In genomic region chr2:167139801-167140269, GRCm38 (mm10) we compare ENCODE assay signal across 13 mouse cellular contexts. TPM values are rescaled to one million over a fixed set of nuclear protein-coding genes. Genes with fewer than 3 reads are reported as not detected.
DNase-seq lines count a peak whose midpoint lies in the region; ATAC-seq and TF ChIP-seq lines count a peak whose summit lies in the region.
"Had no signal": no experiment of that assay in that cellular context is flagged by ENCODE, and none has a peak within 500 bp of the region (broad histone marks: within the 10 kb centered on the region; RNA-seq: fewer than 3 reads in every experiment).

No protein-coding gene starts in this region.

- H3K9me3 ChIP-seq in midbrain, embryonic 16.5 days (replicated peaks; ENCODE audit: control insufficient read depth, low read length, poor library complexity, severe bottlenecking), result no peaks in the 10 kb centered on the region
- H3K9me3 ChIP-seq: embryonic facial prominence, embryonic 12.5 days; forebrain, embryonic 15.5 days; heart, embryonic 13.5 days; midbrain, embryonic 12.5 days had no signal

- WGBS in midbrain, embryonic 16.5 days, result 72% methylated on average over 13 of the region's 13 CpGs

- intact Hi-C loops in left cerebral cortex, postnatal 4 days (cut with DNase I), result loop anchor here (5.0 kb wide), 1 partner anchor 42 kb away; no protein-coding TSS in a partner anchor
- intact Hi-C loops in left cerebral cortex, adult 2 months (cut with DNase I), result loop anchor here (5.0 kb wide), 1 partner anchor 47 kb away; no protein-coding TSS in a partner anchor

- H3K27me3 ChIP-seq in midbrain, embryonic 16.5 days (ENCODE audit: control insufficient read depth, insufficient read depth, low read depth, low read length), result no peaks in the 10 kb centered on the region
- H3K27me3 ChIP-seq: embryonic facial prominence, embryonic 12.5 days; forebrain, embryonic 15.5 days; midbrain, embryonic 12.5 days had no signal

- H3K27ac ChIP-seq in left cerebral cortex, adult 2 months, result peak overlapping the region; percentile 93
- no peak overlapping the region for H3K27ac ChIP-seq in midbrain, embryonic 16.5 days (ENCODE audit: low read length)
- H3K27ac ChIP-seq: embryonic facial prominence, embryonic 12.5 days; forebrain, embryonic 15.5 days; heart, embryonic 13.5 days; midbrain, embryonic 12.5 days had no signal

- DNase-seq in left cerebral cortex, adult 11 months (ENCODE audit: low spot score), result peak; percentile 54
- DNase-seq in left cerebral cortex, postnatal 4 days, result no peak
- peak; percentile 27 for DNase-seq in T-cell, adult 2 months (ENCODE audit: low spot score)
- peak; percentile 60 to 62 for DNase-seq in left cerebral cortex, adult 2 months (ENCODE audit: extremely low spot score in 1 of 2, low spot score in 2 of 2)
- peak; percentile 14 to 17 for DNase-seq in thymus, postnatal 10 days (ENCODE audit: low spot score in 2 of 2)
- DNase-seq in kidney, postnatal 10 days, result no peak
- DNase-seq: cerebellum, adult 11 months; lung, adult 18-20 months had no signal

- no peak for TF ChIP-seq CTCF in left cerebral cortex, adult 2 months (IDR thresholded peaks at IDR 0.05)

- ATAC-seq in midbrain, embryonic 16.5 days, result no peak
- ATAC-seq: forebrain, embryonic 15.5 days had no signal

- H3K36me3 ChIP-seq in midbrain, embryonic 16.5 days (ENCODE audit: control insufficient read depth, insufficient read depth, low read length), result no peaks in the 10 kb centered on the region
- H3K36me3 ChIP-seq: embryonic facial prominence, embryonic 12.5 days; forebrain, embryonic 15.5 days; heart, embryonic 13.5 days; midbrain, embryonic 12.5 days had no signal

- H3K4me3 ChIP-seq in left cerebral cortex, adult 2 months, result no peak overlapping the region
- no peak overlapping the region for H3K4me3 ChIP-seq in midbrain, embryonic 16.5 days (ENCODE audit: low read depth, low read length)
- H3K4me3 ChIP-seq: embryonic facial prominence, embryonic 12.5 days; forebrain, embryonic 15.5 days; heart, embryonic 13.5 days; midbrain, embryonic 12.5 days had no signal

- no peak overlapping the region for H3K9ac ChIP-seq in midbrain, embryonic 16.5 days (ENCODE audit: low read depth, low read length)
- H3K9ac ChIP-seq: embryonic facial prominence, embryonic 12.5 days; forebrain, embryonic 15.5 days; heart, embryonic 13.5 days; midbrain, embryonic 12.5 days had no signal

- H3K4me2 ChIP-seq in midbrain, embryonic 16.5 days (ENCODE audit: low read length), result no peak overlapping the region
- H3K4me2 ChIP-seq: embryonic facial prominence, embryonic 12.5 days; forebrain, embryonic 15.5 days; heart, embryonic 13.5 days; midbrain, embryonic 12.5 days had no signal

- H3K4me1 ChIP-seq in midbrain, embryonic 16.5 days (ENCODE audit: control insufficient read depth, insufficient read depth, low read length), result peaks cover 25% of the 10 kb centered on the region

RNA-seq across cellular contexts. Expression of gene Kcnb1, which starts 50.1 kb away (rescaled TPM):
- total RNA-seq in left cerebral cortex, postnatal 4 days (2021), result 10 to 100 TPM; 46.5 to 50.9 TPM
- 100 to 1,000 TPM; 230 to 237 TPM for total RNA-seq in left cerebral cortex, adult 2 months (2021)
- 3.9 and 4.0 TPM in 2 replicates for polyA plus RNA-seq in midbrain, embryonic 16.5 days (2015; fragmentation: Nextera tagmentation; extraction: Ambion mirVana)

Comparison
In these comparisons a context has a peak if more than half of its experiments do, and no peak if none do; other contexts are left out.
1. DNase-seq: peak in left cerebral cortex, adult 11 months (single experiment), T-cell, adult 2 months (single experiment), left cerebral cortex, adult 2 months (2 of 2) and thymus, postnatal 10 days (2 of 2); none in left cerebral cortex, postnatal 4 days (single experiment) and kidney, postnatal 10 days (single experiment).
2. RNA of gene Kcnb1, which starts 50.1 kb away (total RNA-seq): 230 to 237 TPM in left cerebral cortex, adult 2 months; 46.5 to 50.9 TPM in left cerebral cortex, postnatal 4 days; every median in the first group is over 4 times any median in the second.